ENCODE assay signal across 9 mouse cellular contexts in the genomic region with DNA sequence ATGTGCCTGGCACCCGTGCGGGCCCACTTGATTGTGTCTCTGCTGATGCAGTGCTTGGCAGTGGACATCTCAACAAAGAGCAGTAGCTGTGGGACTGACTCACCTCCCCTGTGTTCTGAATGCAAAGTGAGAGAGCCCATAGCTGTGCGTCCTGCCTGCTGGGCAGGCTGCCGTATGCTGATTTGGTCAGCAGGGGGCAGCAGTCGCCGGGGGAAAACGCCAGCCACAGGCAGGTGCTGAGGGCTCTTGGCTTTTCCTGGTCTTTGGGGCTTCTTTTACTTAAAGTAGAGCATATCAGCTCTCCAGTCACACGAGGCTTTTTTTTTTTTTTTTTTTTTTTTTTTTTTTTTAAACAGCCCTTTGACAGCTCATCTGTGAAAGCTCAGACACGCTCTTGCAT. TPM values are rescaled to one million over a fixed set of nuclear protein-coding genes. Genes with fewer than 3 reads are reported as not detected.
DNase-seq lines count a peak whose midpoint lies in the region; ATAC-seq lines count a peak whose summit lies in the region.
"Had no signal": no experiment of that assay in that cellular context is flagged by ENCODE, and none has a peak within 500 bp of the region (broad histone marks: within the 10 kb centered on the region; RNA-seq: fewer than 3 reads in every experiment).

No protein-coding gene starts in this region.

- H3K9me3 ChIP-seq in midbrain, embryonic 14.5 days (ENCODE audit: control insufficient read depth, low read length) = no peaks in the 10 kb centered on the region
- H3K9me3 ChIP-seq: heart, embryonic 15.5 days had no signal

- intact Hi-C loops in heart, postnatal 36 days (cut with DNase I) = loop anchor here (5.0 kb wide), 1 partner anchor 246 kb away; no protein-coding TSS in a partner anchor

- WGBS in midbrain, embryonic 14.5 days = 4% methylated on average over 9 of the region's 9 CpGs

- no peak for ATAC-seq in midbrain, embryonic 14.5 days (ENCODE audit: low FRiP score, low TSS enrichment)
- ATAC-seq in erythroblast, adult 5-6 weeks (replicated peaks; ENCODE audit: low FRiP score, poor library complexity, severe bottlenecking) = no peak

- peak overlapping the region; percentile 17; the same call in 1 of the 2 replicates for H3K9ac ChIP-seq in midbrain, embryonic 14.5 days (replicated peaks; ENCODE audit: low read length)
- H3K9ac ChIP-seq: heart, embryonic 15.5 days had no signal

- H3K4me3 ChIP-seq in midbrain, embryonic 14.5 days (replicated peaks; ENCODE audit: low read depth, low read length) = no peak overlapping the region
- H3K4me3 ChIP-seq: heart, embryonic 15.5 days had no signal

- peak; percentile 78 for DNase-seq in CD4-positive helper T cell, adult 2 months (ENCODE audit: low read depth, low spot score)
- peak; percentile 36 for DNase-seq in WW6 (ENCODE audit: low read depth, low spot score)
- DNase-seq in embryo, embryonic 10 days (ENCODE audit: low spot score) = peak; percentile 75
- DNase-seq in heart, postnatal 36 days = peak; percentile 80 to 86
- DNase-seq in left cerebral cortex, adult 8-10 months (ENCODE audit: low spot score in 2 of 2) = peak; percentile 52 to 77
- DNase-seq in midbrain, embryonic 14.5 days = peak; percentile 89
- DNase-seq in skeletal muscle tissue, adult 2 months (ENCODE audit: low read depth, low spot score) = peak; percentile 56

- peak overlapping the region; percentile 29; the same call in 1 of the 2 replicates for H3K4me2 ChIP-seq in midbrain, embryonic 14.5 days (ENCODE audit: low read length)
- H3K4me2 ChIP-seq: heart, embryonic 15.5 days had no signal

- no peaks in the 10 kb centered on the region; the same call in 1 of the 2 replicates for H3K27me3 ChIP-seq in midbrain, embryonic 14.5 days (ENCODE audit: control insufficient read depth, insufficient read depth, low read length)

- peak overlapping the region; percentile 45; the same call in 1 of the 2 replicates for H3K27ac ChIP-seq in midbrain, embryonic 14.5 days (replicated peaks; ENCODE audit: low read depth, low read length)
- H3K27ac ChIP-seq: heart, embryonic 15.5 days had no signal

- no peaks in the 10 kb centered on the region for H3K36me3 ChIP-seq in midbrain, embryonic 14.5 days (ENCODE audit: control insufficient read depth, insufficient read depth, low read length)
- H3K36me3 ChIP-seq: heart, embryonic 15.5 days had no signal

- peaks cover 26% of the 10 kb centered on the region for H3K4me1 ChIP-seq in midbrain, embryonic 14.5 days (ENCODE audit: control insufficient read depth, insufficient read depth, low read length)

RNA-seq across cellular contexts. Expression of a gene that starts 4.5 kb away (rescaled TPM):
- 10 to 100 TPM; 11.4 to 13.4 TPM for total RNA-seq in heart, postnatal 36 days (2021)
- total RNA-seq in left cerebral cortex, adult 8-10 months (2022) = 10 to 100 TPM; 30.6 to 34.2 (median 31.9) TPM
- 102 and 110 TPM in 2 replicates for polyA plus RNA-seq in midbrain, embryonic 14.5 days (2014; fragmentation: Nextera tagmentation; extraction: Ambion mirVana)
- 15.7 and 24.4 TPM in 2 replicates for total RNA-seq in erythroblast, adult 5-6 weeks (2015; ENCODE audit: low replicate concordance)
- 2.0 and 4.6 TPM in 2 replicates for total RNA-seq in erythroblast, adult 5-6 weeks (2017; ENCODE audit: low replicate concordance)

RNA-seq across cellular contexts. Expression of a gene that starts 27.8 kb away (rescaled TPM):
- under 1 TPM; 0.42 to 0.57 TPM for total RNA-seq in heart, postnatal 36 days (2021)
- 100 to 1,000 TPM; 101 to 113 (median 102) TPM for total RNA-seq in left cerebral cortex, adult 8-10 months (2022)
- 7.2 and 9.6 TPM in 2 replicates for polyA plus RNA-seq in midbrain, embryonic 14.5 days (2014; fragmentation: Nextera tagmentation; extraction: Ambion mirVana)
- not detected in 2 replicates for total RNA-seq in erythroblast, adult 5-6 weeks (2015; ENCODE audit: low replicate concordance)
- not detected in 2 replicates for total RNA-seq in erythroblast, adult 5-6 weeks (2017; ENCODE audit: low replicate concordance)

RNA-seq across cellular contexts. Expression of a gene that starts 58.6 kb away (rescaled TPM):
- not detected for total RNA-seq in heart, postnatal 36 days (2021)
- 10 to 100 TPM; 45.3 to 47.1 (median 46.5) TPM for total RNA-seq in left cerebral cortex, adult 8-10 months (2022)
- 12.7 and 19.7 TPM in 2 replicates for polyA plus RNA-seq in midbrain, embryonic 14.5 days (2014; fragmentation: Nextera tagmentation; extraction: Ambion mirVana)
- total RNA-seq in erythroblast, adult 5-6 weeks (2015; ENCODE audit: low replicate concordance) = not detected in 2 replicates
- total RNA-seq in erythroblast, adult 5-6 weeks (2017; ENCODE audit: low replicate concordance) = not detected in 2 replicates
- polyA plus RNA-seq: heart, embryonic 15.5 days had no signal

Comparison
In these comparisons a context has a peak if more than half of its experiments do, and no peak if none do; other contexts are left out.
1. DNase-seq: peak in every context shown above with its lines; median percentile 89 in midbrain, embryonic 14.5 days; 83 in heart, postnatal 36 days; 78 in CD4-positive helper T cell, adult 2 months; 75 in embryo, embryonic 10 days; 64 in left cerebral cortex, adult 8-10 months; 56 in skeletal muscle tissue, adult 2 months; 36 in WW6.
2. RNA of a gene that starts 27.8 kb away (total RNA-seq): 101 to 113 TPM in left cerebral cortex, adult 8-10 months; 0.42 to 0.57 TPM in heart, postnatal 36 days and not detected in erythroblast, adult 5-6 weeks; every median in the first group is over 10 times any median in the second.
3. RNA of a gene that starts 58.6 kb away (total RNA-seq): 45.3 to 47.1 TPM in left cerebral cortex, adult 8-10 months; not detected in heart, postnatal 36 days and not detected in erythroblast, adult 5-6 weeks; every median in the first group is over 10 times any median in the second.